Mouse (Mus musculus) testis, postnatal 10 days (tissue): Measurements from ENCODE around the gene Tmem235.
"Not testable (repeated sequence)": the region's sequence is repeated elsewhere in the genome, so short reads cannot be mapped to it uniquely, and the experiment has no call there.

Experiments used
- DNase-seq: peaks from one replicate; pipeline ENCODE4 v3.0.0; 2021; ENCODE audit warnings: low spot score

Tmem235 gene

GRCm38 (mm10) chr11:117832086-117832969 is 28.2 kb upstream of the Tmem235 start:
- DNase-seq = peak; percentile 92

- not testable (repeated sequence) for DNase-seq
These were observed 27.0 kb upstream of the Tmem235 start for GRCm38 (mm10) chr11:117833509-117833908.

- no peak for DNase-seq
These were observed 26.5 kb upstream of the Tmem235 start for GRCm38 (mm10) chr11:117834086-117834485.

- DNase-seq = peak; percentile 67
These were observed 24.2 kb upstream of the Tmem235 start for GRCm38 (mm10) chr11:117836306-117836705.

GRCm38 (mm10) chr11:117838572-117838971 is 22.0 kb upstream of the Tmem235 start:
- DNase-seq = no peak

GRCm38 (mm10) chr11:117839021-117839420 is 21.5 kb upstream of the Tmem235 start:
- no peak for DNase-seq

GRCm38 (mm10) chr11:117840910-117841309 is 19.6 kb upstream of the Tmem235 start:
- DNase-seq = no peak

- DNase-seq = no peak
These were observed 17.1 kb upstream of the Tmem235 start for GRCm38 (mm10) chr11:117843434-117843833.

GRCm38 (mm10) chr11:117844997-117845396 is 15.6 kb upstream of the Tmem235 start:
- no peak for DNase-seq

- DNase-seq = no peak
These were observed 14.9 kb upstream of the Tmem235 start for GRCm38 (mm10) chr11:117845651-117846050.

GRCm38 (mm10) chr11:117846640-117847039 is 13.9 kb upstream of the Tmem235 start:
- DNase-seq = no peak

- DNase-seq = no peak
These were observed 12.8 kb upstream of the Tmem235 start for GRCm38 (mm10) chr11:117847593-117848215.

- DNase-seq = no peak
These were observed 12.1 kb upstream of the Tmem235 start for GRCm38 (mm10) chr11:117848271-117848984.

- DNase-seq = peak; percentile 99
These were observed 11.4 kb upstream of the Tmem235 start, which contains the start of gene Birc5 for GRCm38 (mm10) chr11:117848985-117849671. Gene Birc5 (plus strand): TSS chr11:117849251.

- no peak for DNase-seq
These were observed 7.7 kb upstream of the Tmem235 start for GRCm38 (mm10) chr11:117852875-117853274.

- DNase-seq = no peak
These were observed 6.3 kb upstream of the Tmem235 start for GRCm38 (mm10) chr11:117854241-117854640.

GRCm38 (mm10) chr11:117855360-117855759 is 5.2 kb upstream of the Tmem235 start:
- DNase-seq = no peak

GRCm38 (mm10) chr11:117855975-117856374 is 4.6 kb upstream of the Tmem235 start:
- no peak for DNase-seq

GRCm38 (mm10) chr11:117857462-117857861 is 3.1 kb upstream of the Tmem235 start:
- no peak for DNase-seq

- DNase-seq = no peak
These were observed 2.2 kb upstream of the Tmem235 start for GRCm38 (mm10) chr11:117858392-117858791.

GRCm38 (mm10) chr11:117863174-117863856 is 2.8 kb downstream of the Tmem235 start:
- no peak for DNase-seq
